Mouse (Mus musculus): Measurements from ENCODE around the gene Sesn2. TPM values are rescaled to one million over a fixed set of nuclear protein-coding genes. Genes with fewer than 3 reads are reported as not detected.

Sesn2 gene
- total and polyA plus RNA-seq, 3 experiments: 9.6 to 27.5 TPM; not detected in 1

DNA sequence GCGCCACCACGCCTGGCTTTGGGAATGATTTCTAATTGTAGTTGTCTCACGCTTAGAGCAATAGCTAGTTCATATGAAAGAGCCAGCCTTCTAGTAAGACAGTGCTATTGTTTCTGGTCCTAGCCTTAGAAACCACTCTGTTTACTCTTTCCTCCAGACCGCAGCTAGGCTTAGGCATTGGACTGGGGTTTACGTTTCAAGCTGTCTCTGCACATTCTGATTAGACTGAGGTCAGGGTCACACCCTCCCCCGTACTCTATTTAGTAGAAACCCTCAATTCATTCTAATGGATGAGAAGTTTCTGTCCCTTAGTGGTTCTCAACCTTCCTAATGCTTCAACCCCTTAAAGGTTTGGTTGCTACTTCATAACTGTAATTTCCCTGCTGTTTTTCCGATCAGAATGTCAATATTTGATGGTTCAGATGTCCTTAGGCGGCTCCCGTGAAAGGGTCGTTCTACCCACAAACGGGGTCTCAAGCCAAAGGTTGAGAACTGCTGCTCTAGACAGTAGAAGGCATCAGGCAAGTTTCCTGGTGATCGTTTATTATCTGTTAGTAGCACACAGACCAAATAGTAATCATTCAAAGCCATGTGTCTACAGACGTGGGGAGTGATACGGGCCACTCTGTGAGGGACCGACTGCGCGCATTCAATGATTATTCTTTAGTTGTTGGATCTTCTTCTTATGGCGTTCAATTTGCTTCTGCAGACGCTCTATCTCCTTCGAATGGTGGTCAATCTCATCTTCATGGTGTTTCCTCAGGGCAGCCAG, 19.9 kb upstream of the Sesn2 start (continued):
- no peak for TF ChIP-seq NRF1 (IDR thresholded peaks at IDR 0.05; ENCODE audit: insufficient read depth, low read depth, low read length, poor library complexity, severe bottlenecking)
- no peak; the same call in 1 of the 2 replicates for TF ChIP-seq MAZ (IDR thresholded peaks at IDR 0.05; ENCODE audit: low read depth, low read length)
- no peak for TF ChIP-seq CTCF (IDR thresholded peaks at IDR 0.05 in 2 of 3, conservative IDR thresholded peaks at IDR 0.05 in 1 of 3; ENCODE audit: control insufficient read depth in 1 of 3, insufficient read depth in 1 of 3, low read depth in 2 of 3, low read length in 3 of 3, poor library complexity in 1 of 3, severe bottlenecking in 1 of 3)
- no peak for TF ChIP-seq CHD2 (IDR thresholded peaks at IDR 0.05; ENCODE audit: low read length)
- TF ChIP-seq SIN3A (IDR thresholded peaks at IDR 0.05; ENCODE audit: low read length): peak; percentile 74
- peak; percentile 59 for TF ChIP-seq MYB (IDR thresholded peaks at IDR 0.05; ENCODE audit: low read depth, low read length)
- TF ChIP-seq ZNF384 (IDR thresholded peaks at IDR 0.05; ENCODE audit: low read depth, low read length): no peak
- TF ChIP-seq GABPA (IDR thresholded peaks at IDR 0.05; ENCODE audit: low read depth, low read length): no peak
- no peak for TF ChIP-seq JUND (IDR thresholded peaks at IDR 0.05; ENCODE audit: low read depth, low read length)

- no peaks in the 10 kb centered on the region for H3K9me3 ChIP-seq (replicated peaks; ENCODE audit: insufficient read depth, low read length)
- H3K36me3 ChIP-seq (ENCODE audit: control insufficient read depth in 1 of 2, insufficient read depth in 2 of 2, low read length in 2 of 2): peaks cover 0 to 46% of the 10 kb centered on the region in 2 experiments; a peak in 2 of 4 replicates
- no peaks in the 10 kb centered on the region for H3K27me3 ChIP-seq (ENCODE audit: control insufficient read depth in 1 of 2, insufficient read depth in 2 of 2, low read length in 2 of 2)
- DNase-seq (ENCODE audit: low read depth, low spot score): peak; percentile 88
- H3K79me2 ChIP-seq (ENCODE audit: control insufficient read depth, insufficient read depth, low read length, poor library complexity): peaks cover 19% of the 10 kb centered on the region
- peak overlapping the region; percentile 56 for H3K9ac ChIP-seq (ENCODE audit: control insufficient read depth, low read depth, low read length, poor library complexity, severe bottlenecking)
- peaks cover 16 to 48% of the 10 kb centered on the region in 2 experiments for H3K4me1 ChIP-seq (ENCODE audit: control insufficient read depth in 1 of 2, insufficient read depth in 2 of 2, low read length in 2 of 2)
- H3K4me3 ChIP-seq (ENCODE audit: control insufficient read depth in 1 of 2, insufficient read depth in 1 of 2, low read depth in 2 of 2, low read length in 2 of 2): no peak overlapping the region
- peak overlapping the region; percentile 97 for H3K27ac ChIP-seq (ENCODE audit: control insufficient read depth, low read depth, low read length)
- TF ChIP-seq TCF12 (IDR thresholded peaks at IDR 0.05; ENCODE audit: low read depth, low read length) (peak; percentile 64), KAT2A (conservative IDR thresholded peaks at IDR 0.05; ENCODE audit: low read depth, low read length) (no peak; the same call in 1 of the 2 replicates), MEF2A (IDR thresholded peaks at IDR 0.05; ENCODE audit: extremely low read depth, insufficient replicate concordance, low read depth, low read length, poor library complexity, severe bottlenecking) (peak; percentile 75; the same call in 1 of the 2 replicates), POLR2AphosphoS5 (IDR thresholded peaks at IDR 0.05; ENCODE audit: borderline replicate concordance, low read depth, low read length) (no peak), MXI1 (IDR thresholded peaks at IDR 0.05; ENCODE audit: low read depth, low read length) (peak; percentile 34; the same call in 1 of the 2 replicates), POLR2A (IDR thresholded peaks at IDR 0.05; ENCODE audit: control insufficient read depth in 1 of 2, insufficient read depth in 1 of 2, low read depth in 1 of 2, low read length in 2 of 2, poor library complexity in 1 of 2) (peak in 1 of 2 experiments; percentile 25; a peak in 1 of 4 replicates), SMC3 (IDR thresholded peaks at IDR 0.05; ENCODE audit: low read depth, low read length) (no peak), MAZ (IDR thresholded peaks at IDR 0.05; ENCODE audit: low read depth, low read length) (no peak; the same call in 1 of the 2 replicates), ZNF384 (IDR thresholded peaks at IDR 0.05; ENCODE audit: low read depth, low read length) (no peak), USF2 (IDR thresholded peaks at IDR 0.05; ENCODE audit: borderline replicate concordance in 1 of 2, insufficient read depth in 1 of 2, low read depth in 1 of 2, low read length in 2 of 2) (no peak), MAX (IDR thresholded peaks at IDR 0.05; ENCODE audit: low read length) (no peak), BHLHE40 (IDR thresholded peaks at IDR 0.05; ENCODE audit: borderline replicate concordance, low read depth, low read length) (peak; percentile 31; the same call in 1 of the 2 replicates), NELFE (IDR thresholded peaks at IDR 0.05; ENCODE audit: low read depth, low read length) (no peak), CHD1 (IDR thresholded peaks at IDR 0.05; ENCODE audit: low read depth, low read length) (peak; percentile 56; the same call in 1 of the 2 replicates), SIN3A (IDR thresholded peaks at IDR 0.05; ENCODE audit: low read length) (peak; percentile 69; the same call in 1 of the 2 replicates), GABPA (IDR thresholded peaks at IDR 0.05; ENCODE audit: low read depth, low read length) (peak; percentile 96), POLR2AphosphoS2 (IDR thresholded peaks at IDR 0.05; ENCODE audit: low read length) (peak; percentile 55; the same call in 1 of the 2 replicates), CTCF (IDR thresholded peaks at IDR 0.05 in 2 of 3, conservative IDR thresholded peaks at IDR 0.05 in 1 of 3; ENCODE audit: control insufficient read depth in 1 of 3, insufficient read depth in 1 of 3, low read depth in 2 of 3, low read length in 3 of 3, poor library complexity in 1 of 3, severe bottlenecking in 1 of 3) (no peak), E2F4 (IDR thresholded peaks at IDR 0.05; ENCODE audit: borderline replicate concordance, low read depth, low read length) (no peak), CHD2 (IDR thresholded peaks at IDR 0.05; ENCODE audit: low read length) (no peak), TAL1 (IDR thresholded peaks at IDR 0.05; ENCODE audit: low read length) (no peak), USF1 (IDR thresholded peaks at IDR 0.05; ENCODE audit: low read depth, low read length) (no peak), ZC3H11A (IDR thresholded peaks at IDR 0.05; ENCODE audit: low read depth, low read length) (no peak), ZKSCAN1 (IDR thresholded peaks at IDR 0.05; ENCODE audit: low read depth, low read length) (no peak), UBTF (IDR thresholded peaks at IDR 0.05; ENCODE audit: borderline replicate concordance, insufficient read depth, low read depth, low read length) (no peak), RCOR1 (IDR thresholded peaks at IDR 0.05; ENCODE audit: low read depth, low read length) (peak; percentile 79), HCFC1 (IDR thresholded peaks at IDR 0.05; ENCODE audit: low read depth, low read length) (peak; percentile 42; the same call in 1 of the 2 replicates), RAD21 (IDR thresholded peaks at IDR 0.05; ENCODE audit: low read depth, low read length) (no peak)
Observed at GRCm38 (mm10) chr4:132529344-132529743, 19.0 kb upstream of the Sesn2 start.
